Mouse (Mus musculus) midbrain, embryonic 11.5 days (tissue): Measurements from ENCODE around the gene Hist1h2ag. TPM values are rescaled to one million over a fixed set of nuclear protein-coding genes. Genes with fewer than 3 reads are reported as not detected.
A peak's percentile ranks its signal among the peaks of the same experiment; 100 is the strongest.

Experiments used
- ATAC-seq: fragments of 200-750 bp; cut with Nextera tagmentation; 2 replicates; pipeline ENCODE4 v1.8.0; 2017; ENCODE audit warnings: moderate TSS enrichment, moderate library complexity; ENCODE audit not compliant: low FRiP score
- DNase-seq: peaks from one replicate; pipeline ENCODE4 v3.0.0; 2015; ENCODE audit warnings: low spot score; ENCODE audit errors: missing footprints
- H3K27ac ChIP-seq: fragments of 300-500 bp; sonication (generic); 2 replicates; pipeline ENCODE4 v1.5.1; 2014; ENCODE audit warnings: low read depth, low read length
- H3K27me3 ChIP-seq: fragments of 300-500 bp; sonication (generic); 2 replicates; pipeline ENCODE4 v1.6.1; 2014; ENCODE audit warnings: mild to moderate bottlenecking, low read length, moderate library complexity, mixed read lengths; ENCODE audit not compliant: control insufficient read depth, insufficient read depth
- H3K36me3 ChIP-seq: fragments of 300-500 bp; sonication (generic); 2 replicates; pipeline ENCODE4 v1.6.1; 2014; ENCODE audit warnings: mild to moderate bottlenecking, low read length, moderate library complexity, mixed read lengths; ENCODE audit not compliant: control insufficient read depth, insufficient read depth
- H3K4me1 ChIP-seq: fragments of 300-500 bp; sonication (generic); 2 replicates; pipeline ENCODE4 v1.6.1; 2014; ENCODE audit warnings: low read length; ENCODE audit not compliant: control insufficient read depth, insufficient read depth
- H3K4me2 ChIP-seq: fragments of 300-500 bp; sonication (generic); 2 replicates; pipeline ENCODE4 v1.6.1; 2014; ENCODE audit warnings: mild to moderate bottlenecking, moderate library complexity
- H3K4me3 ChIP-seq: fragments of 300-500 bp; sonication (generic); 2 replicates; pipeline ENCODE4 v1.5.1; 2014; ENCODE audit warnings: low read depth, low read length
- H3K9ac ChIP-seq: fragments of 300-500 bp; sonication (generic); 2 replicates; pipeline ENCODE4 v1.6.1; 2014; ENCODE audit warnings: low read length
- H3K9me3 ChIP-seq: fragments of 300-500 bp; sonication (generic); 2 replicates; pipeline ENCODE4 v1.6.1; 2016; ENCODE audit warnings: low read length; ENCODE audit not compliant: control insufficient read depth
- WGBS: fragments of 180-500 bp; shearing (Covaris S2); extraction: QIAGEN DNeasy Blood & Tissue Kit; methylation state at CpG from one replicate; pipeline ENCODE4 v1.1.7; 2014; 5-methylcytosine and 5-hydroxymethylcytosine counted together
- polyA plus RNA-seq: library from polyadenylated mRNA; unstranded; fragments of >200 nt; fragmentation: Nextera tagmentation; extraction: Ambion mirVana; gene quantifications from 2 replicates; pipeline ENCODE4 v1.2.1, GENCODE M21; 2014

The Hist1h2ag gene
- polyA plus RNA-seq, 1 experiment from 2014 or later, result 70.6 TPM

DNA sequence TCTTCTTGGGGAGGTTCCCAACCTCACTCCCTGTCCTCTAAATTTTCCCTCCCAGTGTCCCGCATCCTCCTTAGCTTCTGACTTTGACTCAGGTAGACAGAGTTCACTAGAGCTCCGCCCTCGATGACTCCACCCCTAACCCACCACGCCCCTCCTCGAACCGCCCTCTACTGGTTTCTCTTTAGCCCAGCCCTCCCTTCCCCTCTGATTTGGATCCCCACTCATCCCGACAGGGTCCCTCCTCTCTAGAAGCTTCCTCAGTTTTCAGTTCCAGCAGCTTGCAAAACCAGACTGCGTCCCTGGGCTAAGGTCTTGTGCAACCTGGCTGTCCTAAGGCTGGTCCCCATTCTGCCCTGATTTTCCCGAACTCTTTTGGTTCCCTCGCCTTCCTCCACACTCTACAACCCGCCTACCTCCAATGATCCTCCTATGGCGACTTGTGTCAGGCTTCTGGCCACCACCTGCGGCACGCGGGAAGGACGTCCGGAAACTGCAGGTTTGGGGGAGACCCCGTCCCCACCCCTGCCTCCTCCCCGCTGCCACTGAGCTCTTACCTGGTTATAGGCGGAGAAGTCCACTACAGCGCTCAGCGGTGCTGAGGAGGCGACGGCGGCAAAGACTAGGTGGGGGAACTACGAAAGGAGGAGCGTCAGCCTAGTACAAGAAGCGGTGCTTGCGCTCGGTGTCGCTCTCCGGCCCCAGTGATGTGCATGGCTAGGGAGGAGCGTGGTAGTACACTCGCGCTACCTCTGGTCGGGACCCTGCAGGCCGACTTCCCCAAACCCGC, 36.2 kb downstream of the Hist1h2ag start:
- H3K4me1 ChIP-seq, result peaks cover 12% of the 10 kb centered on the region
- DNase-seq (peak; percentile 96), ATAC-seq (peak; percentile 82)
- peak overlapping the region; percentile 45 for H3K4me3 ChIP-seq
- H3K36me3 ChIP-seq, result no peaks in the 10 kb centered on the region
- peaks cover 97% of the 10 kb centered on the region for H3K27me3 ChIP-seq
- WGBS, result under 1% methylated on average over 38 of the region's 38 CpGs
- no peak overlapping the region; the same call in 1 of the 2 replicates for H3K9ac ChIP-seq
- no peak overlapping the region for H3K27ac ChIP-seq
- peak overlapping the region; percentile 85 for H3K4me2 ChIP-seq
- H3K9me3 ChIP-seq, result no peaks in the 10 kb centered on the region

DNA sequence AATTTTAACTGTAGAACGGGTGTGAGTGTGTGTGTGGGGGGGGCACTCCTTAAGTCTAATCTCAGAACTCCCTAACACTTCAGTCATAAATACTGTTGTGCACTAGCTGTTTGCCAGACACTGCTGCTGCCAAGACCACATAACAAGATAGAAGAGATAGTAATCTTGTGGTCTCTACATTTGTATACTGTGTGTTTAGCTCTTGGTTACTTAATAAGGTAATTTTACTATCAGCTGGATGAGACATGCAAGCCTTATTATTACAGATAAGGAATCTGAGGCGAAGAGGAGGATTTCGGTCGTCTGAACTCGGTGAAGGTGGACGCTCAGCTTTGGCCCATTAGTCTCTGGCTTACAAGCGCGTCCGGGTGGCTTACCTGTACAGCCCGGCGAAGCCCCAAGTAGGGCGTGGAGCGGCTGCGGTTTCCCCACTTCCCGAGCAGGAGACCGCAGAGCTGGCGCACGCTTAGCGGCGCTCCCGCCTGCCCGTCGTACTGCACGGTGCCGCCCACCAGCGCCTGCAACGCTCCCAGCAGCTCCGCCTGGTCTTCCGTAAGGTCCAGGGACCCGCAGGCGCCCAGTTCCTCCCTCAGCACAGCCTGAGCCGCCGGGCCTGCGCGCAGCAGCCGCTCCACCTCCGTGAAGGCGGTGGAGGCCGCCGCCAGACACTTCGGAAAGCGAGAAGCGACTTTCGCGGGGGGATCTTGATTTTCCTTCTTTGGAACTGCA, 37.0 kb downstream of the Hist1h2ag start:
- DNase-seq, result peak; percentile 94
- ATAC-seq, result peak; percentile 76
- H3K4me2 ChIP-seq, result peak overlapping the region; percentile 85
- H3K36me3 ChIP-seq, result no peaks in the 10 kb centered on the region
- under 1% methylated on average over 45 of the region's 45 CpGs for WGBS
- H3K9me3 ChIP-seq, result no peaks in the 10 kb centered on the region
- H3K27ac ChIP-seq, result no peak overlapping the region
- peaks cover 12% of the 10 kb centered on the region for H3K4me1 ChIP-seq
- H3K9ac ChIP-seq, result peak overlapping the region; percentile 46
- H3K27me3 ChIP-seq, result peaks cover 99% of the 10 kb centered on the region
- peak overlapping the region; percentile 45 for H3K4me3 ChIP-seq

DNA sequence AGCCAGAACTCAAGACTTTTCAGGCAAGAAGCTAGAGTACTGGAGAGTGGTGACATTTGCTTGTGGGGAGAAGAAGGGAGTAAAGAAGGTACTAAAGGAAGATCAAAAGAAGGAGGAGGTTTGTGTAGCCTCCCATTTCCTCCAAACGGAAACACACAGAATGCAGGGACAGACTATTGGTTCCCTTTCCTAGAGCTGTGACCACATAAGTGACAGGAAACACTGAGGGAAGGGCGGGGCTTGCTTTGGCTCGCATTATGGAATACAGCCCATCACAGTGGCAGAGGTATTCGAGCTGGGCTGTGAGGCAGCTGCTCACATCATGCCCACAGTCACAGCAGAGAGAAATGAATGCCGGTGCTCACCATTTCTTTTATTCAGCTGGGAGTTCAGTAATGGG, 40.9 kb downstream of the Hist1h2ag start:
- WGBS, result 28% methylated on average over 5 of the region's 5 CpGs
- H3K27me3 ChIP-seq, result peaks cover 99% of the 10 kb centered on the region
- H3K27ac ChIP-seq, result no peak overlapping the region
- H3K4me2 ChIP-seq, result no peak overlapping the region
- peaks cover 14% of the 10 kb centered on the region for H3K4me1 ChIP-seq
- H3K4me3 ChIP-seq, result no peak overlapping the region
- H3K36me3 ChIP-seq, result no peaks in the 10 kb centered on the region
- no peak for DNase-seq
- no peak for ATAC-seq
- H3K9me3 ChIP-seq, result no peaks in the 10 kb centered on the region
- no peak overlapping the region for H3K9ac ChIP-seq

DNA sequence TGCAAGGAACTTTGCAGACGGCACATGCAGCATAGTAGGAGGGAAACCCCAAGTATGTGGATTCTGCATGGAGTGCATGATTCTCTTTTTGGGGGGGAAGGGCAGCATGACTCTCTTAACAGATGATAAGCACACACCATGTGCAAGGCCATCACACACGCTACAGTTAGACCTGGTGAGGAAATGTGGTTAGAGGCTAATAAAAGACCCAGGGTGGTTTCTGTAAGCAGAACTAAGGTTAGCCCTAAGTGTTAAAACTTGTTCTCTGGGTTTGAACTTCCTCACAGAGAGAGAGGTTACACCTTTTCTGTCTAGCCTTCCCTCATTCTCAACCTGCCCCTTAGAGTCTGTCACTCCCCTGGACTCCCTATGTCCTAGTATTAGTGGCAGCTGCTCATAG, 41.4 kb downstream of the Hist1h2ag start:
- Histone ChIP-seq H3K27me3 (peaks cover 99% of the 10 kb centered on the region), H3K4me2 (no peak overlapping the region), H3K36me3 (no peaks in the 10 kb centered on the region), H3K9me3 (no peaks in the 10 kb centered on the region), H3K27ac (no peak overlapping the region), H3K4me3 (no peak overlapping the region), H3K9ac (no peak overlapping the region), H3K4me1 (peaks cover 10% of the 10 kb centered on the region)
- ATAC-seq (no peak), DNase-seq (no peak)
- WGBS, result 52% methylated on average over 2 of the region's 2 CpGs

DNA sequence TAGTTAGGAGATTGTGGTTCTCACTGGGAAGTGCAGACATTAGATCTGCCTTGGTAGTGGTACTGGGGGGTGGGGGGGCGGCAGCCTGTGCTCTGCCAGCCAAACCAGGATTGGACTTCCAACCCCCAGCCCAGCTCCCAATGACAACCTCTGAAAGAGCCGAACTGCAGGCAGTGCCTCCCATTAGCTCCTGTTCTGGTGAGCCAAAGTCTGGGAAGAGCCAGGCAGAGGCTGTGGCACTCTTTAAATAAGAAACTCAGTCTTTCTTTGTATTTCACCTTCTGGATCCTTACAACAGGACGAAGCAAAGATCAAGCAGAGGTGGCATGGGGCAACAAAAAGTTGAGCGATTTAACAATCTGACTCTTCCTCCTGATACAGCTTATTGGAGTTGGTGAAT, 43.6 kb downstream of the Hist1h2ag start:
- 35% methylated on average over 4 of the region's 4 CpGs for WGBS
- peaks cover 89% of the 10 kb centered on the region for H3K27me3 ChIP-seq
- no peak overlapping the region for H3K4me3 ChIP-seq
- no peak overlapping the region for H3K27ac ChIP-seq
- no peak overlapping the region for H3K4me2 ChIP-seq
- ATAC-seq (no peak), DNase-seq (peak; percentile 85)
- H3K36me3 ChIP-seq, result no peaks in the 10 kb centered on the region
- H3K4me1 ChIP-seq, result 0 out of 2 replicates have a peak, but pooled peaks cover 3% of the 10 kb centered on the region
- H3K9ac ChIP-seq, result no peak overlapping the region
- no peaks in the 10 kb centered on the region for H3K9me3 ChIP-seq

DNA sequence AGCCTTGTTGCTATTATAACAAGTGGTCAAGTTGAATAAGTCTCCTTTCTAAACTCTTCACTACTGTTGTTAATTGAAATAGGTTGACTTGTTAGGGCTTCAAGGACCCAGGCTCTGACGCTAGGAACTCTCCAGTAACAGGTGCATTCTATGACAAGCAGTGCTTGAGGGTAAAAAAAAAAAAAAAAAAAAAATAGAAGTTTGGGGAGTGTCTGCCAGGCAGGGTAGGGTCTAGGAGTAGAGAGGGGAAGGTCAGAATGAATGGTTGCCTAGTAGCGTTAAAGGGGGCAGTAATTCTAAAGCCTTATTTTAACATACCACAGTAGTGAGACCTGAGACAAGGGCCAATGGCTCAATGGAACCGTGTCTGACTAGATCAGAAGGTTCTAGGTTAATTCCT, 44.3 kb downstream of the Hist1h2ag start:
- Histone ChIP-seq H3K36me3 (no peaks in the 10 kb centered on the region), H3K9me3 (no peaks in the 10 kb centered on the region), H3K4me1 (0 out of 2 replicates have a peak, but pooled peaks cover 3% of the 10 kb centered on the region), H3K9ac (no peak overlapping the region), H3K4me2 (no peak overlapping the region), H3K4me3 (no peak overlapping the region), H3K27me3 (peaks cover 85% of the 10 kb centered on the region), H3K27ac (no peak overlapping the region)
- ATAC-seq, result no peak
- DNase-seq, result no peak
- WGBS, result 19% methylated on average over 3 of the region's 3 CpGs

DNA sequence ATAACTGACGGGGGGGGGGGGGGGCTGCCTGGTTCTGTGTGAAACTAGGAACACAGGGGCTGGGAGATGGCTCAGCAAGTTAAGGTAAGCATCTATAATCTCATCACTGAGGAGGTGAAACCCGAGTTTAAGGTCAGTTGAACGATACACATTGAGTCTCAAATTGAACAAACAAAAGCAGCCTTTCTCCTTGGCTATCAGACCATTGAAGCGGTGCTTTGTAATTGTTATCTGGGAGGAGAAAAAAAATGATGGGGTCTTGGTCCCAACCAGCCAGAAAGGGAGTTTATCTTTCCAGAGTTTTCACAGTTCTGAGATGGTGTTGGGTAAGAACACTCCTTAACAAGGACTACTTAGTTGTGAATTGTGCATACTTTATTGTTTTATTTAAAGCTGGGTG, 44.9 kb downstream of the Hist1h2ag start:
- Histone ChIP-seq H3K4me1 (0 out of 2 replicates have a peak, but pooled peaks cover 3% of the 10 kb centered on the region), H3K36me3 (no peaks in the 10 kb centered on the region), H3K4me2 (peak overlapping the region; percentile 36; the same call in 1 of the 2 replicates), H3K9me3 (no peaks in the 10 kb centered on the region), H3K4me3 (no peak overlapping the region), H3K9ac (no peak overlapping the region), H3K27me3 (peaks cover 79% of the 10 kb centered on the region), H3K27ac (no peak overlapping the region)
- WGBS, result 4% methylated on average over 4 of the region's 4 CpGs
- peak; percentile 88 for DNase-seq
- no peak for ATAC-seq

DNA sequence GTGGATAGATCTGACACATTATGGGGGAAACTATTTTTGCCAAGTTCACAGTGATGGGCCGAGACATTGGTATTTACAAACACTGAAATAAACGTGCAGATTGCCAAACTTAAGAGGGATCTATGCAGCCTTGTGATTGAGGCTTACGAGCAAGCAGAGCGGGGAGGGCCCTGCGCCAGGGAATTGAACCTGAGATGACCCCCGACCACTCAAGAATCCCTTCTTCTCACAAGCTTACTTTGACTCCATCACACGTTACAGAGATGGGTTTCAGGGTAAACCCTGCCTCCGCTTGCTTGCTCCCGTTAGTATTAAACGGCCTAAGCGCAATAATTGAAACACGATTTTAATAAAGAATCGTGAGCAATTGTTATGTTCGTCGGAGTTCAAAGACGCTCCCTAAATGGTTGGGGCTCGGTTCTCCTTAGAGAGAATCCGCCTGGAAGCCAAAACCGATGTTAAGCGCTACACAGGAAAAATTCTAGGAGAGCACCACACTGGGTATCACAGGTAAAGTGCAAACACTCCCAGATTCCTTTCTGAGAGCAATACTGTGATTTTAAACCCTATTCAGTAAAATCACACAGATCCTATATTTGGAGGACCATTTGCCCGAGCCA, 45.4 kb downstream of the Hist1h2ag start:
- Histone ChIP-seq H3K27ac (no peak overlapping the region), H3K27me3 (peaks cover 74% of the 10 kb centered on the region), H3K4me3 (peak overlapping the region; percentile 21; the same call in 1 of the 2 replicates), H3K9ac (no peak overlapping the region), H3K4me1 (0 out of 2 replicates have a peak, but pooled peaks cover 3% of the 10 kb centered on the region), H3K36me3 (no peaks in the 10 kb centered on the region), H3K9me3 (no peaks in the 10 kb centered on the region), H3K4me2 (peak overlapping the region; percentile 36)
- DNase-seq (peak; percentile 90), ATAC-seq (no peak)
- WGBS, result 1% methylated on average over 21 of the region's 21 CpGs

DNA sequence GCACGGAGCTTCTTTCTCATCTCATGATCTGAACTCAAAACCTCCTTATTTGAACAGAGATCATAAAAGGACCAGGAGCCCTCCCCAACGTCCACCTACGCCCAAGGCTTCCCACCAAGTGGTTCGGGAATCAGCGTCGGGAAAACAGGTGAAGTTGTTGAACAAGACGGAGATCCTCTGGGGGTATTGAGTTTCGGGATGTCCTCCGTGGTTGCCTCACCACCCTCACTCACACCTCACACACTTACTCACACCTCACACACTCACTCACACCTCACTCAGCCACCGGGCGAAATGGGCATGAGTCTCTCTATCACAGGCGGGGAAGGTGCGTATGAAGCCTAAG, 45.9 kb downstream of the Hist1h2ag start:
- ATAC-seq, result no peak
- peak; percentile 95 for DNase-seq
- no peaks in the 10 kb centered on the region for H3K9me3 ChIP-seq
- H3K27ac ChIP-seq, result no peak overlapping the region
- H3K36me3 ChIP-seq, result no peaks in the 10 kb centered on the region
- no peak overlapping the region for H3K9ac ChIP-seq
- H3K27me3 ChIP-seq, result peaks cover 69% of the 10 kb centered on the region
- WGBS, result under 1% methylated on average over 13 of the region's 13 CpGs
- peak overlapping the region; percentile 36 for H3K4me2 ChIP-seq
- peak overlapping the region; percentile 21 for H3K4me3 ChIP-seq
- 0 out of 2 replicates have a peak, but pooled peaks cover 3% of the 10 kb centered on the region for H3K4me1 ChIP-seq
